Mouse (Mus musculus): Measurements from ENCODE around the gene Gm13889. TPM values are rescaled to one million over a fixed set of nuclear protein-coding genes. Genes with fewer than 3 reads are reported as not detected.

The Gm13889 gene
- polyA plus RNA-seq, 1 experiment from 2014 or later: 12.8 TPM

GRCm38 (mm10) chr2:93963802-93964201 lies 6.8 kb upstream of the Gm13889 start:
- WGBS: 75% methylated on average over 1 of the region's 1 CpGs
- no peaks in the 10 kb centered on the region for H3K9me3 ChIP-seq (ENCODE audit: control insufficient read depth, low read length)
- H3K36me3 ChIP-seq (ENCODE audit: control insufficient read depth, insufficient read depth, low read length): no peaks in the 10 kb centered on the region
- no peak overlapping the region for H3K9ac ChIP-seq (replicated peaks; ENCODE audit: low read depth, low read length)
- ATAC-seq (ENCODE audit: low read depth): no peak
- no peak overlapping the region for H3K4me3 ChIP-seq (ENCODE audit: low read depth, low read length)
- peaks cover 5% of the 10 kb centered on the region; the same call in 1 of the 2 replicates for H3K4me1 ChIP-seq (ENCODE audit: control insufficient read depth, insufficient read depth, low read length)
- H3K4me2 ChIP-seq (ENCODE audit: low read depth, low read length): no peak overlapping the region
- H3K27me3 ChIP-seq (ENCODE audit: control insufficient read depth, insufficient read depth, low read length): no peaks in the 10 kb centered on the region
- H3K27ac ChIP-seq (ENCODE audit: low read depth, low read length): no peak overlapping the region

GRCm38 (mm10) chr2:93961716-93962115 lies 4.7 kb upstream of the Gm13889 start:
- Histone ChIP-seq H3K4me2 (ENCODE audit: low read depth, low read length) (no peak overlapping the region), H3K9me3 (ENCODE audit: control insufficient read depth, low read length) (no peaks in the 10 kb centered on the region), H3K9ac (replicated peaks; ENCODE audit: low read depth, low read length) (no peak overlapping the region), H3K4me1 (ENCODE audit: control insufficient read depth, insufficient read depth, low read length) (peaks cover 5% of the 10 kb centered on the region; the same call in 1 of the 2 replicates), H3K27ac (ENCODE audit: low read depth, low read length) (no peak overlapping the region), H3K36me3 (ENCODE audit: control insufficient read depth, insufficient read depth, low read length) (no peaks in the 10 kb centered on the region), H3K4me3 (ENCODE audit: low read depth, low read length) (no peak overlapping the region), H3K27me3 (ENCODE audit: control insufficient read depth, insufficient read depth, low read length) (0 out of 2 replicates have a peak, but pooled peaks cover under 1% of the 10 kb centered on the region)
- no peak for ATAC-seq (ENCODE audit: low read depth)
- WGBS: 79% methylated on average over 8 of the region's 8 CpGs

- Histone ChIP-seq H3K9me3 (ENCODE audit: control insufficient read depth, low read length) (no peaks in the 10 kb centered on the region), H3K4me3 (ENCODE audit: low read depth, low read length) (no peak overlapping the region), H3K27me3 (ENCODE audit: control insufficient read depth, insufficient read depth, low read length) (peaks cover 3% of the 10 kb centered on the region; the same call in 1 of the 2 replicates), H3K4me1 (ENCODE audit: control insufficient read depth, insufficient read depth, low read length) (peaks cover 5% of the 10 kb centered on the region; the same call in 1 of the 2 replicates), H3K9ac (replicated peaks; ENCODE audit: low read depth, low read length) (no peak overlapping the region), H3K36me3 (ENCODE audit: control insufficient read depth, insufficient read depth, low read length) (no peaks in the 10 kb centered on the region), H3K27ac (ENCODE audit: low read depth, low read length) (no peak overlapping the region), H3K4me2 (ENCODE audit: low read depth, low read length) (no peak overlapping the region)
- 77% methylated on average over 8 of the region's 8 CpGs for WGBS
- no peak for ATAC-seq (ENCODE audit: low read depth)
Observed at GRCm38 (mm10) chr2:93959346-93959745, 2.3 kb upstream of the Gm13889 start.

GRCm38 (mm10) chr2:93958216-93958615 lies 1.2 kb upstream of the Gm13889 start:
- Histone ChIP-seq H3K27ac (ENCODE audit: low read depth, low read length) (no peak overlapping the region; the same call in 1 of the 2 replicates), H3K27me3 (ENCODE audit: control insufficient read depth, insufficient read depth, low read length) (peaks cover 8% of the 10 kb centered on the region; the same call in 1 of the 2 replicates), H3K4me3 (ENCODE audit: low read depth, low read length) (no peak overlapping the region), H3K9ac (replicated peaks; ENCODE audit: low read depth, low read length) (no peak overlapping the region), H3K4me1 (ENCODE audit: control insufficient read depth, insufficient read depth, low read length) (peaks cover 5% of the 10 kb centered on the region; the same call in 1 of the 2 replicates), H3K36me3 (ENCODE audit: control insufficient read depth, insufficient read depth, low read length) (no peaks in the 10 kb centered on the region), H3K4me2 (ENCODE audit: low read depth, low read length) (no peak overlapping the region), H3K9me3 (ENCODE audit: control insufficient read depth, low read length) (no peaks in the 10 kb centered on the region)
- whole genome bisulfite sequencing: 70% methylated on average over 3 of the region's 3 CpGs
- no peak for ATAC-seq (ENCODE audit: low read depth)

- Histone ChIP-seq H3K4me3 (ENCODE audit: low read depth, low read length) (peak overlapping the region; percentile 66; the same call in 1 of the 2 replicates), H3K9me3 (ENCODE audit: control insufficient read depth, low read length) (no peaks in the 10 kb centered on the region), H3K36me3 (ENCODE audit: control insufficient read depth, insufficient read depth, low read length) (no peaks in the 10 kb centered on the region), H3K4me1 (ENCODE audit: control insufficient read depth, insufficient read depth, low read length) (peaks cover 5% of the 10 kb centered on the region; the same call in 1 of the 2 replicates), H3K9ac (replicated peaks; ENCODE audit: low read depth, low read length) (no peak overlapping the region), H3K27me3 (ENCODE audit: control insufficient read depth, insufficient read depth, low read length) (peaks cover 8% of the 10 kb centered on the region; the same call in 1 of the 2 replicates), H3K27ac (ENCODE audit: low read depth, low read length) (no peak overlapping the region; the same call in 1 of the 2 replicates), H3K4me2 (ENCODE audit: low read depth, low read length) (peak overlapping the region; percentile 96)
- peak; percentile 2; the same call in 1 of the 2 replicates for ATAC-seq (ENCODE audit: low read depth)
- WGBS: 32% methylated on average over 8 of the region's 8 CpGs
Observed at GRCm38 (mm10) chr2:93957785-93958175, 779 bp upstream of the Gm13889 start.

GRCm38 (mm10) chr2:93956331-93956801 lies 635 bp downstream of the Gm13889 start:
- peak overlapping the region; percentile 84 for H3K27ac ChIP-seq (ENCODE audit: low read depth, low read length)
- peaks cover 8% of the 10 kb centered on the region; the same call in 1 of the 2 replicates for H3K27me3 ChIP-seq (ENCODE audit: control insufficient read depth, insufficient read depth, low read length)
- peak; percentile 42 for ATAC-seq (ENCODE audit: low read depth)
- H3K9ac ChIP-seq (replicated peaks; ENCODE audit: low read depth, low read length): peak overlapping the region; percentile 77
- H3K4me3 ChIP-seq (ENCODE audit: low read depth, low read length): peak overlapping the region; percentile 66
- peak overlapping the region; percentile 96 for H3K4me2 ChIP-seq (ENCODE audit: low read depth, low read length)
- under 1% methylated on average over 44 of the region's 44 CpGs for WGBS
- peaks cover 5% of the 10 kb centered on the region; the same call in 1 of the 2 replicates for H3K4me1 ChIP-seq (ENCODE audit: control insufficient read depth, insufficient read depth, low read length)
- no peaks in the 10 kb centered on the region for H3K9me3 ChIP-seq (ENCODE audit: control insufficient read depth, low read length)
- no peaks in the 10 kb centered on the region for H3K36me3 ChIP-seq (ENCODE audit: control insufficient read depth, insufficient read depth, low read length)

GRCm38 (mm10) chr2:93955886-93956285 lies 1.1 kb downstream of the Gm13889 start:
- 0 out of 2 replicates have a peak, but pooled peaks have one; percentile 2 for ATAC-seq (ENCODE audit: low read depth)

GRCm38 (mm10) chr2:93954781-93955578 lies 2.0 kb downstream of the Gm13889 start:
- peak overlapping the region; percentile 96 for H3K4me2 ChIP-seq (ENCODE audit: low read depth, low read length)
- no peak overlapping the region for H3K27ac ChIP-seq (ENCODE audit: low read depth, low read length)
- peak overlapping the region; percentile 77 for H3K9ac ChIP-seq (replicated peaks; ENCODE audit: low read depth, low read length)
- ATAC-seq (ENCODE audit: low read depth): no peak
- 1% methylated on average over 32 of the region's 32 CpGs for WGBS
- peaks cover 8% of the 10 kb centered on the region; the same call in 1 of the 2 replicates for H3K27me3 ChIP-seq (ENCODE audit: control insufficient read depth, insufficient read depth, low read length)
- peak overlapping the region; percentile 66 for H3K4me3 ChIP-seq (ENCODE audit: low read depth, low read length)
- peaks cover 5% of the 10 kb centered on the region; the same call in 1 of the 2 replicates for H3K4me1 ChIP-seq (ENCODE audit: control insufficient read depth, insufficient read depth, low read length)
- H3K9me3 ChIP-seq (ENCODE audit: control insufficient read depth, low read length): no peaks in the 10 kb centered on the region
- no peaks in the 10 kb centered on the region for H3K36me3 ChIP-seq (ENCODE audit: control insufficient read depth, insufficient read depth, low read length)

More at GRCm38 (mm10) chr2:93955886-93956285, 1.1 kb downstream of the Gm13889 start:
- peak overlapping the region; percentile 96 for H3K4me2 ChIP-seq (ENCODE audit: low read depth, low read length)
- H3K4me3 ChIP-seq (ENCODE audit: low read depth, low read length): peak overlapping the region; percentile 66
- WGBS: under 1% methylated on average over 31 of the region's 31 CpGs
- H3K9ac ChIP-seq (replicated peaks; ENCODE audit: low read depth, low read length): peak overlapping the region; percentile 77
- peaks cover 8% of the 10 kb centered on the region; the same call in 1 of the 2 replicates for H3K27me3 ChIP-seq (ENCODE audit: control insufficient read depth, insufficient read depth, low read length)
- H3K27ac ChIP-seq (ENCODE audit: low read depth, low read length): peak overlapping the region; percentile 84
- peaks cover 5% of the 10 kb centered on the region; the same call in 1 of the 2 replicates for H3K4me1 ChIP-seq (ENCODE audit: control insufficient read depth, insufficient read depth, low read length)
- H3K36me3 ChIP-seq (ENCODE audit: control insufficient read depth, insufficient read depth, low read length): no peaks in the 10 kb centered on the region
- no peaks in the 10 kb centered on the region for H3K9me3 ChIP-seq (ENCODE audit: control insufficient read depth, low read length)

- no peak overlapping the region for H3K4me3 ChIP-seq (ENCODE audit: low read depth, low read length)
Observed at GRCm38 (mm10) chr2:93953726-93954125, 3.3 kb downstream of the Gm13889 start.

More at GRCm38 (mm10) chr2:93953726-93954125, 3.3 kb downstream of the Gm13889 start:
- H3K36me3 ChIP-seq (ENCODE audit: control insufficient read depth, insufficient read depth, low read length): no peaks in the 10 kb centered on the region
- peaks cover 8% of the 10 kb centered on the region; the same call in 1 of the 2 replicates for H3K27me3 ChIP-seq (ENCODE audit: control insufficient read depth, insufficient read depth, low read length)
- no peak for ATAC-seq (ENCODE audit: low read depth)
- WGBS: 79% methylated on average over 9 of the region's 9 CpGs
- no peak overlapping the region for H3K4me2 ChIP-seq (ENCODE audit: low read depth, low read length)
- no peak overlapping the region for H3K27ac ChIP-seq (ENCODE audit: low read depth, low read length)
- no peaks in the 10 kb centered on the region for H3K9me3 ChIP-seq (ENCODE audit: control insufficient read depth, low read length)
- H3K4me1 ChIP-seq (ENCODE audit: control insufficient read depth, insufficient read depth, low read length): peaks cover 5% of the 10 kb centered on the region; the same call in 1 of the 2 replicates
- H3K9ac ChIP-seq (replicated peaks; ENCODE audit: low read depth, low read length): no peak overlapping the region
